8 mouse cellular contexts compared by ENCODE assay signal in genomic region chr11:50291321-50292165, GRCm38 (mm10). TPM values are rescaled to one million over a fixed set of nuclear protein-coding genes. Genes with fewer than 3 reads are reported as not detected.
A peak's percentile ranks its signal among the peaks of the same experiment; 100 is the strongest.
DNase-seq lines count a peak whose midpoint lies in the region; ATAC-seq and TF ChIP-seq lines count a peak whose summit lies in the region.

No protein-coding gene starts in this region.

- peaks cover 68% of the 10 kb centered on the region for H3K36me3 ChIP-seq in G1E (replicated peaks)
- peaks cover 14% of the 10 kb centered on the region for H3K36me3 ChIP-seq in liver, adult 2 months (ENCODE audit: control insufficient read depth, insufficient read depth, low read length)
- peaks cover 6% of the 10 kb centered on the region; the same call in 1 of the 2 replicates for H3K36me3 ChIP-seq in midbrain, embryonic 16.5 days (ENCODE audit: control insufficient read depth, insufficient read depth, low read length)

- no peaks in the 10 kb centered on the region for H3K27me3 ChIP-seq in G1E (ENCODE audit: insufficient read depth, low read length)
- H3K27me3 ChIP-seq in liver, adult 2 months (ENCODE audit: control insufficient read depth, insufficient read depth, low read length): no peaks in the 10 kb centered on the region
- no peaks in the 10 kb centered on the region for H3K27me3 ChIP-seq in midbrain, embryonic 16.5 days (ENCODE audit: control insufficient read depth, insufficient read depth, low read depth, low read length)

- peak; percentile 61 for DNase-seq in 3134 (ENCODE audit: extremely low read depth, insufficient read length, low spot score)
- DNase-seq in G1E (ENCODE audit: low spot score): peak; percentile 44
- DNase-seq in embryo, embryonic 10 days (ENCODE audit: low spot score): peak; percentile 58
- DNase-seq in heart, adult 8-10 months (ENCODE audit: low spot score): peak; percentile 44
- DNase-seq in kidney, adult 18-20 months: peak; percentile 73
- no peak for DNase-seq in liver, adult 2 months (ENCODE audit: extremely low read depth, low read depth, low spot score)
- peak; percentile 66 for DNase-seq in testis, postnatal 10 days (ENCODE audit: low spot score)

- no peak for ATAC-seq in G1E (ENCODE audit: extremely low read depth, insufficient number of reproducible peaks, low FRiP score, poor library complexity, severe bottlenecking)
- peak; percentile 86 for ATAC-seq in midbrain, embryonic 16.5 days

- H3K4me1 ChIP-seq in G1E (ENCODE audit: insufficient read depth, low read depth, low read length): peaks cover 59% of the 10 kb centered on the region
- peaks cover 28% of the 10 kb centered on the region for H3K4me1 ChIP-seq in liver, adult 2 months (ENCODE audit: control insufficient read depth, insufficient read depth, low read length)
- H3K4me1 ChIP-seq in midbrain, embryonic 16.5 days (ENCODE audit: control insufficient read depth, insufficient read depth, low read length): peaks cover 28% of the 10 kb centered on the region

- WGBS in liver, adult 2 months: under 1% methylated on average over 84 of the region's 85 CpGs
- under 1% methylated on average over 76 of the region's 85 CpGs for WGBS in midbrain, embryonic 16.5 days

- H3K9me3 ChIP-seq in G1E (replicated peaks): no peaks in the 10 kb centered on the region
- H3K9me3 ChIP-seq in midbrain, embryonic 16.5 days (replicated peaks; ENCODE audit: control insufficient read depth, low read length, poor library complexity, severe bottlenecking): no peaks in the 10 kb centered on the region

- H3K27ac ChIP-seq in liver, adult 2 months (replicated peaks; ENCODE audit: insufficient read depth, low read depth, low read length): peak overlapping the region; percentile 98
- H3K27ac ChIP-seq in midbrain, embryonic 16.5 days (ENCODE audit: low read length): peak overlapping the region; percentile 98

- peak overlapping the region; percentile 54 for H3K4me2 ChIP-seq in midbrain, embryonic 16.5 days (ENCODE audit: low read length)

- TF ChIP-seq POLR2A in liver, adult 2 months (IDR thresholded peaks at IDR 0.05; ENCODE audit: extremely low read depth, insufficient read depth, low read length): no peak

- H3K4me3 ChIP-seq in G1E (ENCODE audit: low read depth, low read length): peak overlapping the region; percentile 96
- peak overlapping the region; percentile 98 for H3K4me3 ChIP-seq in liver, adult 2 months (ENCODE audit: insufficient read depth, low read depth, low read length)
- peak overlapping the region; percentile 99 for H3K4me3 ChIP-seq in midbrain, embryonic 16.5 days (ENCODE audit: low read depth, low read length)

- no peak for TF ChIP-seq CTCF in G1E (IDR thresholded peaks at IDR 0.05; ENCODE audit: low read depth, low read length)
- TF ChIP-seq CTCF in liver, adult 2 months (IDR thresholded peaks at IDR 0.05; ENCODE audit: low read depth, low read length): no peak

- H3K9ac ChIP-seq in liver, adult 2 months (ENCODE audit: low read depth, low read length): peak overlapping the region; percentile 99
- H3K9ac ChIP-seq in midbrain, embryonic 16.5 days (ENCODE audit: low read depth, low read length): peak overlapping the region; percentile 98

- peaks cover 38% of the 10 kb centered on the region for H3K79me2 ChIP-seq in liver, adult 2 months (ENCODE audit: control insufficient read depth, insufficient read depth, low read length)

RNA-seq across cellular contexts. Expression of gene Maml1, which starts 0.6 kb away (rescaled TPM):
- 34.4 and 44.8 TPM in 2 replicates for total RNA-seq in G1E (2014; fragmentation: Nextera tagmentation)
- total RNA-seq in G1E (2017): 5.5 and 6.1 TPM in 2 replicates
- polyA plus RNA-seq in G1E (2012): 15.2 and 17.8 TPM in 2 replicates
- total RNA-seq in heart, adult 8-10 months (2022): 10 to 100 TPM in 1 of 4 experiments, 1 to 10 TPM in 3; 9.0 to 11.0 (median 9.4) TPM
- 3.1 and 4.0 TPM in 2 replicates for total RNA-seq in liver, adult 2 months (2014; rRNA removed)
- 7.2 and 8.3 TPM in 2 replicates for polyA plus RNA-seq in liver, adult 2 months (2012; rRNA removed)
- polyA plus RNA-seq in midbrain, embryonic 16.5 days (2015; fragmentation: Nextera tagmentation; extraction: Ambion mirVana): 2.0 and 2.5 TPM in 2 replicates

RNA-seq across cellular contexts. Expression of gene Canx, which starts 33.9 kb away (rescaled TPM):
- 369 and 385 TPM in 2 replicates for total RNA-seq in G1E (2014; fragmentation: Nextera tagmentation)
- total RNA-seq in G1E (2017): 393 and 558 TPM in 2 replicates
- polyA plus RNA-seq in G1E (2012): 39.0 and 61.0 TPM in 2 replicates
- total RNA-seq in heart, adult 8-10 months (2022): 100 to 1,000 TPM; 331 to 378 (median 360) TPM
- total RNA-seq in liver, adult 2 months (2014; rRNA removed): 315 and 350 TPM in 2 replicates
- 58.2 and 73.8 TPM in 2 replicates for polyA plus RNA-seq in liver, adult 2 months (2012; rRNA removed)
- polyA plus RNA-seq in midbrain, embryonic 16.5 days (2015; fragmentation: Nextera tagmentation; extraction: Ambion mirVana): 294 and 304 TPM in 2 replicates

RNA-seq across cellular contexts. Expression of gene Ltc4s, which starts 53.1 kb away (rescaled TPM):
- not detected in 2 replicates for total RNA-seq in G1E (2014; fragmentation: Nextera tagmentation)
- not detected in 2 replicates for total RNA-seq in G1E (2017)
- polyA plus RNA-seq in G1E (2012): not detected in 2 replicates
- total RNA-seq in heart, adult 8-10 months (2022): 10 to 100 TPM in 1 of 4 experiments, 1 to 10 TPM in 3; 4.7 to 11.8 (median 6.6) TPM
- 0.27 and 0.28 TPM in 2 replicates for total RNA-seq in liver, adult 2 months (2014; rRNA removed)
- 2.1 and 3.2 TPM in 2 replicates for polyA plus RNA-seq in liver, adult 2 months (2012; rRNA removed)
- polyA plus RNA-seq in midbrain, embryonic 16.5 days (2015; fragmentation: Nextera tagmentation; extraction: Ambion mirVana): 1.8 and 3.3 TPM in 2 replicates
